Mouse (Mus musculus) neutrophil, adult 5-6 weeks (primary cell): Measurements from ENCODE around the gene Olfr527. TPM values are rescaled to one million over a fixed set of nuclear protein-coding genes. Genes with fewer than 3 reads are reported as not detected.

Source experiments
- ATAC-seq: fragments of 151-379, 151-347 bp; 2 replicates; pipeline ENCODE4 v1.8.0; 2017; ENCODE audit warnings: mild to moderate bottlenecking, moderate TSS enrichment; ENCODE audit not compliant: insufficient number of reproducible peaks, poor library complexity, low FRiP score, severe bottlenecking; ENCODE audit errors: extremely low read depth
- total RNA-seq: library from RNA; stranded (forward); fragments of 200-1000 nt; gene quantifications from 2 replicates; pipeline ENCODE4 v1.2.3, GENCODE M21; 2017

The Olfr527 gene
- 0.37 TPM in 1 of 2 replicates, not detected in the other for total RNA-seq

- no peak for ATAC-seq
These were observed at the start of gene Olfr527 for GRCm38 (mm10) chr7:140333717-140334116. Gene Olfr527 (plus strand): TSS chr7:140334017.

- no peak for ATAC-seq
These were observed 38.1 kb upstream of the Olfr527 start for GRCm38 (mm10) chr7:140295746-140296145.

- no peak for ATAC-seq
These were observed 36.9 kb upstream of the Olfr527 start for GRCm38 (mm10) chr7:140296876-140297275.

GRCm38 (mm10) chr7:140299416-140299815 lies 34.4 kb upstream of the Olfr527 start:
- no peak for ATAC-seq

GRCm38 (mm10) chr7:140319861-140320385 lies 13.9 kb upstream of the Olfr527 start:
- no peak for ATAC-seq

GRCm38 (mm10) chr7:140320558-140320957 lies 13.3 kb upstream of the Olfr527 start, which contains the start of gene Olfr525:
Gene Olfr525 (plus strand): TSS chr7:140320858.
- ATAC-seq = no peak

GRCm38 (mm10) chr7:140321135-140321534 lies 12.7 kb upstream of the Olfr527 start:
- no peak for ATAC-seq

- ATAC-seq = no peak
These were observed 4.0 kb upstream of the Olfr527 start for GRCm38 (mm10) chr7:140329766-140330304.

- ATAC-seq = no peak
These were observed 27.8 kb downstream of the Olfr527 start, which contains the start of gene Olfr60 for GRCm38 (mm10) chr7:140361571-140361970. Gene Olfr60 (minus strand): TSS chr7:140361671.

GRCm38 (mm10) chr7:140374300-140374699 lies 40.5 kb downstream of the Olfr527 start:
- ATAC-seq = 0 out of 2 replicates have a peak, but pooled peaks have one; percentile 6

- ATAC-seq = no peak
These were observed 42.4 kb downstream of the Olfr527 start, which contains the start of gene Olfr530 for GRCm38 (mm10) chr7:140376231-140376630. Gene Olfr530 (minus strand): TSS chr7:140376331.

- ATAC-seq = no peak
These were observed 43.1 kb downstream of the Olfr527 start for GRCm38 (mm10) chr7:140376911-140377310.

Other genes with a start within 250 kb of the Olfr527 start
- not detected in 2 replicates for gene Prap1, start 240.6 kb upstream of the Olfr527 start, total RNA-seq
- 1.9 TPM in 1 of 2 replicates, not detected in the other for gene Fuom, start 231.6 kb upstream of the Olfr527 start, total RNA-seq
- 2.2 and 4.9 TPM in 2 replicates for gene Paox, start 218.2 kb upstream of the Olfr527 start, total RNA-seq
- gene Echs1, start 217.5 kb upstream of the Olfr527 start, total RNA-seq = 20.0 and 45.2 TPM in 2 replicates
- 5.0 and 13.8 TPM in 2 replicates for gene Mtg1, start 196.5 kb upstream of the Olfr527 start, total RNA-seq
- gene Sprn, start 179.1 kb upstream of the Olfr527 start, total RNA-seq = not detected in 2 replicates
- gene Olfr522, start 169.3 kb upstream of the Olfr527 start, total RNA-seq = not detected in 2 replicates
- 0.23 TPM in 1 of 2 replicates, not detected in the other for gene Olfr523, start 160.8 kb upstream of the Olfr527 start, total RNA-seq
- gene Olfr524, start 128.1 kb upstream of the Olfr527 start, total RNA-seq = not detected in 2 replicates
- gene Cd163l1, start 115.8 kb upstream of the Olfr527 start, total RNA-seq = 0.47 and 1.6 TPM in 2 replicates
- gene 5830411N06Rik, start 86.7 kb upstream of the Olfr527 start, total RNA-seq = 4.4 and 4.7 TPM in 2 replicates
- gene Olfr525, start 13.2 kb upstream of the Olfr527 start, total RNA-seq = not detected in 2 replicates
- gene Olfr60, start 27.7 kb downstream of the Olfr527 start, total RNA-seq = not detected in 2 replicates
- not detected in 2 replicates for gene Olfr530, start 42.3 kb downstream of the Olfr527 start, total RNA-seq
- not detected in 2 replicates for gene Olfr531, start 68.9 kb downstream of the Olfr527 start, total RNA-seq
- not detected in 2 replicates for gene Olfr532, start 87.6 kb downstream of the Olfr527 start, total RNA-seq
- gene Olfr533, start 129.4 kb downstream of the Olfr527 start, total RNA-seq = not detected in 2 replicates
- gene Olfr535, start 150.2 kb downstream of the Olfr527 start, total RNA-seq = not detected in 2 replicates
- gene Olfr536, start 173.4 kb downstream of the Olfr527 start, total RNA-seq = not detected in 2 replicates
- gene Olfr538, start 233.9 kb downstream of the Olfr527 start, total RNA-seq = not detected in 2 replicates